Mouse (Mus musculus): Measurements from ENCODE around the gene Islr. TPM values are rescaled to one million over a fixed set of nuclear protein-coding genes. Genes with fewer than 3 reads are reported as not detected.

Islr gene
- total and polyA plus RNA-seq, 3 experiments = not detected

DNA sequence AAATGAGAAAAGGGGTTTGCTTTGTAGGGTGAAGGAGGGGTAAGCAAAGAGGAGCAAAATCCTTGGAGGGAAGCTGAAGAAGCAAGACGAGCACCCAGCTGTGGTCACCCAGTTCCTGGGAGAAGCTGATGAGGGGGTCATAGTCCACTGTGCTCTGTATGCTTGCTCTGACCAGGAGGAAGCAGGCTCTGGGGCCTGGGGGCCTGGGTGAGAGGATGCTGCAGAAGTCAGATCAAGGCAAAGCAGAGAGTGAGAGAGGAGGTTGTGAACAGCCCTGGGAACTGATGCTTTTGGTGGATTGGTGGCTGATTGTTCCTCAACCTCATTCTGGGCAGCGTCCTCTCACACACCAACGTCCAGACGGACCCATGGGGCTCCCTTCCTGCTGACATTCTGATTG, 26.9 kb downstream of the Islr start:
- peaks cover 16 to 18% of the 10 kb centered on the region in 2 experiments for H3K27me3 ChIP-seq (ENCODE audit: control insufficient read depth in 1 of 2, insufficient read depth in 2 of 2, low read length in 2 of 2)
- TF ChIP-seq EP300 (IDR thresholded peaks at IDR 0.05; ENCODE audit: low read depth in 1 of 2, low read length in 2 of 2) = no peak
- no peak for TF ChIP-seq UBTF (IDR thresholded peaks at IDR 0.05; ENCODE audit: borderline replicate concordance, insufficient read depth, low read depth, low read length)
- TF ChIP-seq CHD1 (IDR thresholded peaks at IDR 0.05; ENCODE audit: low read depth, low read length) = no peak
- no peak for TF ChIP-seq BHLHE40 (IDR thresholded peaks at IDR 0.05; ENCODE audit: borderline replicate concordance, low read depth, low read length)
- TF ChIP-seq ZNF384 (IDR thresholded peaks at IDR 0.05; ENCODE audit: low read depth, low read length) = no peak
- TF ChIP-seq TCF12 (IDR thresholded peaks at IDR 0.05; ENCODE audit: low read depth, low read length) = no peak
- TF ChIP-seq RAD21 (IDR thresholded peaks at IDR 0.05; ENCODE audit: low read depth, low read length) = no peak
- TF ChIP-seq SIN3A (IDR thresholded peaks at IDR 0.05; ENCODE audit: low read length) = no peak
- no peak for TF ChIP-seq GATA1 (IDR thresholded peaks at IDR 0.05; ENCODE audit: low read depth, low read length)
- TF ChIP-seq MAX (IDR thresholded peaks at IDR 0.05; ENCODE audit: low read length) = no peak
- no peak for TF ChIP-seq ZKSCAN1 (IDR thresholded peaks at IDR 0.05; ENCODE audit: low read depth, low read length)
- no peaks in the 10 kb centered on the region for H3K9me3 ChIP-seq (replicated peaks; ENCODE audit: insufficient read depth, low read length)
- no peaks in the 10 kb centered on the region for H3K4me1 ChIP-seq (ENCODE audit: control insufficient read depth in 1 of 2, insufficient read depth in 2 of 2, low read length in 2 of 2)
- no peaks in the 10 kb centered on the region for H3K36me3 ChIP-seq (ENCODE audit: control insufficient read depth in 1 of 2, insufficient read depth in 2 of 2, low read length in 2 of 2)
- H3K79me2 ChIP-seq (ENCODE audit: control insufficient read depth, insufficient read depth, low read length, poor library complexity) = no peaks in the 10 kb centered on the region
- no peak overlapping the region for H3K27ac ChIP-seq (ENCODE audit: control insufficient read depth, low read depth, low read length)
- no peak overlapping the region for H3K9ac ChIP-seq (ENCODE audit: control insufficient read depth, low read depth, low read length, poor library complexity, severe bottlenecking)
- no peak overlapping the region for H3K4me3 ChIP-seq (ENCODE audit: control insufficient read depth in 1 of 2, insufficient read depth in 1 of 2, low read depth in 2 of 2, low read length in 2 of 2)
- no peak for DNase-seq (ENCODE audit: low read depth, low spot score)

DNA sequence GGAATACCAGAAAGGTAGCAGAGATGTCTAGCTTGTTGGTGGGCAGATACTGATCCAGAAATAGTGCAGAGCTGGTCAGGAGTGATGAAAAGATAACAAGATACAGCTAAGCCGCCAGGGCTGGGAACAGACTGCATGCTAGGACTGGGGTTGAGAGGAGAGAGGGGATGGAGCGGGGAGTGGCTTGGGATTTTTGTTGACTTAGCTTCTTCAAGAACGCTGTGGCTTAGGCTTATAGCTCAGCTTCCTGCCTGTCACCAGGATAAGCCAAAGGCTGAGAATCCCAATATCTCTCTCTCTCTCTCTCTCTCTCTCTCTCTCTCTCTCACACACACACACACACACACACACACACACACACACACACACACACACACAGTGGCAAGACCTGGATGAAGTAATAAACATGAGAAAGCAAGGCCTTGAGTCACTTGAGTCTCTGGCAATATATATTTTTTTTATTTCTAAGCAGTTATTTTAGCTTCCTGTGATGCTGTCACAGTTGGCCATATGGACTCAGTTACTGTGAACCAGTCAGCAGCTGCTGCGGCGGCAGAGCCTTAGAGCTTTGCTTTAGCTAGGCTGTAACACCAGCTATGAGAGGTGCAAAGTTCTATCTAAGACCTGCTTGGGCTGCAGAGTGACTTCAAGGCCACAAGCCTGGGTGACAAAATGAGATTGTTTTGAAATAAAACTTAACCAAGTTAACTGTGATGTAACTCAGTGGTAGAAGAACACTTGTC, 28.2 kb downstream of the Islr start:
- Histone ChIP-seq H3K27me3 (ENCODE audit: control insufficient read depth in 1 of 2, insufficient read depth in 2 of 2, low read length in 2 of 2) (peaks cover 16 to 17% of the 10 kb centered on the region in 2 experiments), H3K79me2 (ENCODE audit: control insufficient read depth, insufficient read depth, low read length, poor library complexity) (no peaks in the 10 kb centered on the region), H3K4me1 (ENCODE audit: control insufficient read depth in 1 of 2, insufficient read depth in 2 of 2, low read length in 2 of 2) (no peaks in the 10 kb centered on the region), H3K9me3 (replicated peaks; ENCODE audit: insufficient read depth, low read length) (no peaks in the 10 kb centered on the region), H3K9ac (ENCODE audit: control insufficient read depth, low read depth, low read length, poor library complexity, severe bottlenecking) (no peak overlapping the region), H3K4me3 (ENCODE audit: control insufficient read depth in 1 of 2, insufficient read depth in 1 of 2, low read depth in 2 of 2, low read length in 2 of 2) (no peak overlapping the region), H3K36me3 (ENCODE audit: control insufficient read depth in 1 of 2, insufficient read depth in 2 of 2, low read length in 2 of 2) (no peaks in the 10 kb centered on the region), H3K27ac (ENCODE audit: control insufficient read depth, low read depth, low read length) (no peak overlapping the region)
- DNase-seq (ENCODE audit: low read depth, low spot score) = no peak
- TF ChIP-seq NELFE (IDR thresholded peaks at IDR 0.05; ENCODE audit: low read depth, low read length) (no peak), MEF2A (IDR thresholded peaks at IDR 0.05; ENCODE audit: extremely low read depth, insufficient replicate concordance, low read depth, low read length, poor library complexity, severe bottlenecking) (no peak), ZMIZ1 (IDR thresholded peaks at IDR 0.05; ENCODE audit: low read depth, low read length) (no peak), POLR2AphosphoS2 (IDR thresholded peaks at IDR 0.05; ENCODE audit: low read length) (no peak), E2F4 (IDR thresholded peaks at IDR 0.05; ENCODE audit: borderline replicate concordance, low read depth, low read length) (no peak), NRF1 (IDR thresholded peaks at IDR 0.05; ENCODE audit: insufficient read depth, low read depth, low read length, poor library complexity, severe bottlenecking) (no peak), MXI1 (IDR thresholded peaks at IDR 0.05; ENCODE audit: low read depth, low read length) (no peak), USF2 (IDR thresholded peaks at IDR 0.05; ENCODE audit: borderline replicate concordance in 1 of 2, insufficient read depth in 1 of 2, low read depth in 1 of 2, low read length in 2 of 2) (no peak), ZKSCAN1 (IDR thresholded peaks at IDR 0.05; ENCODE audit: low read depth, low read length) (no peak), EP300 (IDR thresholded peaks at IDR 0.05; ENCODE audit: low read depth in 1 of 2, low read length in 2 of 2) (no peak), SMC3 (IDR thresholded peaks at IDR 0.05; ENCODE audit: low read depth, low read length) (no peak), ZNF384 (IDR thresholded peaks at IDR 0.05; ENCODE audit: low read depth, low read length) (no peak), JUND (IDR thresholded peaks at IDR 0.05; ENCODE audit: low read depth, low read length) (no peak), USF1 (IDR thresholded peaks at IDR 0.05; ENCODE audit: low read depth, low read length) (no peak), GABPA (IDR thresholded peaks at IDR 0.05; ENCODE audit: low read depth, low read length) (no peak), MAX (IDR thresholded peaks at IDR 0.05; ENCODE audit: low read length) (no peak), KAT2A (conservative IDR thresholded peaks at IDR 0.05; ENCODE audit: low read depth, low read length) (no peak), TCF12 (IDR thresholded peaks at IDR 0.05; ENCODE audit: low read depth, low read length) (no peak)

All from MEL (cell line).